Mouse (Mus musculus) forebrain, embryonic 12.5 days (tissue): ENCODE data around the gene Epb41l3. TPM values are rescaled to one million over a fixed set of nuclear protein-coding genes. Genes with fewer than 3 reads are reported as not detected.
A peak's percentile ranks its signal among the peaks of the same experiment; 100 is the strongest.

Source experiments
- ATAC-seq: fragments of 200-750 bp; cut with Nextera tagmentation; 2 replicates; pipeline ENCODE4 v1.8.0; 2017; ENCODE audit warnings: moderate TSS enrichment; ENCODE audit not compliant: low FRiP score
- H3K27ac ChIP-seq: fragments of 300-500 bp; sonication (generic); 2 replicates; pipeline ENCODE4 v1.5.1; 2016; ENCODE audit warnings: mild to moderate bottlenecking
- H3K27me3 ChIP-seq: fragments of 300-500 bp; sonication (generic); 2 replicates; pipeline ENCODE4 v1.6.1; 2016; ENCODE audit warnings: mild to moderate bottlenecking
- H3K36me3 ChIP-seq: fragments of 300-500 bp; sonication (generic); replicated peaks from 2 replicates; pipeline ENCODE4 v1.6.1; 2016; ENCODE audit warnings: mild to moderate bottlenecking
- H3K4me1 ChIP-seq: fragments of 300-500 bp; sonication (generic); 2 replicates; pipeline ENCODE4 v1.6.1; 2016
- H3K4me2 ChIP-seq: fragments of 300-500 bp; sonication (generic); 2 replicates; pipeline ENCODE4 v1.6.1; 2016; ENCODE audit warnings: mild to moderate bottlenecking, moderate library complexity
- H3K4me3 ChIP-seq: fragments of 300-500 bp; sonication (generic); replicated peaks from 2 replicates; pipeline ENCODE4 v1.5.1; 2016; ENCODE audit warnings: mild to moderate bottlenecking
- H3K9ac ChIP-seq: fragments of 300-500 bp; sonication (generic); 2 replicates; pipeline ENCODE4 v1.6.1; 2016; ENCODE audit warnings: mild to moderate bottlenecking
- H3K9me3 ChIP-seq: fragments of 300-500 bp; sonication (generic); 2 replicates; pipeline ENCODE4 v1.6.1; 2016
- WGBS: fragments of 180-500 bp; shearing (Covaris S2); methylation state at CpG from one replicate; pipeline ENCODE4 v1.1.7; 2016; 5-methylcytosine and 5-hydroxymethylcytosine counted together
- polyA plus RNA-seq: library from polyadenylated mRNA; unstranded; fragments of >200 nt; fragmentation: Nextera tagmentation; extraction: Ambion mirVana; gene quantifications from 2 replicates; pipeline ENCODE4 v1.2.1, GENCODE M21; 2016

Epb41l3 gene
- polyA plus RNA-seq = 74.3 and 74.7 TPM in 2 replicates

DNA sequence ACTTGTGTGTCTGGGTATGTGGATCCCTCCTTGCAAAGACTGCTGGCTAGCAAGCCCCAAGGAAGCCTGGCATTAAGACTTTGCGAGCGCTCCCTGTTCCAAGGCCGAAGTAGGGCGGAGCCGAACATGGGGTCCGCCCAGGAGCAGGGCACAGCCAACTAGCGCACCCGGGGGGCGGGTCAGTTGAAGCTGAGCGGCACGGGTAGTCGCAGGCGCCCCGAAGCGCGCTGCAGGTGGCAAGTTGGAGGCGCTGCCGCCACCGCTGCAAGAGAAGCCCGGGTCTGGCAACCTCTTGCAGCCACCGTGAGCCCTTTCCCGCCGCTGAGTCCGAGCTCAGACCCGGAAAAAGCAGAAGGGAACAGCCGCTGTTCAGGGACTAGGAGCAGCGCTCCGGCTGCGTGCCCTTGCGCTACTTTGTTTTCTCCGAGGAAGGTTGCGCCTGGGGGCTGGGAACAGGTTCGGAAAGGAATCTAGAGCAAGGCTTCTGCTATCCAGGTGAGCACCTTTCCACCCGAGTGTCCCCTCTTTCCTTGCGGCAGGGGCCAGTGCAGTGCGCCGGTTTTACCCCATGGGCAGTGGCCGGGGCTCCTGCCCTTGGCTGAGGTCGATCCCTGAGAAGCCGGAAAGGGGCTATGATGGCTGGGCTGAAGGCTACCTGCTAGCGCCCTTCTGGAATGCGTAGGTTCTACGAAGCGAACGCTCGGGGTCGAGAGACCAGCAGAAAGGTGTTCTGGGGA, at the start of gene Epb41l3:
Epb41l3 (plus strand) TSS at position 183 of the 737 bp plus-strand sequence.
- H3K27ac ChIP-seq = no peak within 1 kb of the TSS
- H3K36me3 ChIP-seq = no peaks in the 10 kb centered on the region
- H3K9ac ChIP-seq = peak within 1 kb of the TSS; percentile 57
- H3K4me2 ChIP-seq = peak within 1 kb of the TSS; percentile 100
- under 1% methylated on average over 47 of the region's 47 CpGs for WGBS
- H3K4me3 ChIP-seq = peak within 1 kb of the TSS; percentile 57
- peak; percentile 93 for ATAC-seq
- H3K9me3 ChIP-seq = no peaks in the 10 kb centered on the region
- H3K4me1 ChIP-seq = peaks cover 18% of the 10 kb centered on the region
- H3K27me3 ChIP-seq = peaks cover 51% of the 10 kb centered on the region

DNA sequence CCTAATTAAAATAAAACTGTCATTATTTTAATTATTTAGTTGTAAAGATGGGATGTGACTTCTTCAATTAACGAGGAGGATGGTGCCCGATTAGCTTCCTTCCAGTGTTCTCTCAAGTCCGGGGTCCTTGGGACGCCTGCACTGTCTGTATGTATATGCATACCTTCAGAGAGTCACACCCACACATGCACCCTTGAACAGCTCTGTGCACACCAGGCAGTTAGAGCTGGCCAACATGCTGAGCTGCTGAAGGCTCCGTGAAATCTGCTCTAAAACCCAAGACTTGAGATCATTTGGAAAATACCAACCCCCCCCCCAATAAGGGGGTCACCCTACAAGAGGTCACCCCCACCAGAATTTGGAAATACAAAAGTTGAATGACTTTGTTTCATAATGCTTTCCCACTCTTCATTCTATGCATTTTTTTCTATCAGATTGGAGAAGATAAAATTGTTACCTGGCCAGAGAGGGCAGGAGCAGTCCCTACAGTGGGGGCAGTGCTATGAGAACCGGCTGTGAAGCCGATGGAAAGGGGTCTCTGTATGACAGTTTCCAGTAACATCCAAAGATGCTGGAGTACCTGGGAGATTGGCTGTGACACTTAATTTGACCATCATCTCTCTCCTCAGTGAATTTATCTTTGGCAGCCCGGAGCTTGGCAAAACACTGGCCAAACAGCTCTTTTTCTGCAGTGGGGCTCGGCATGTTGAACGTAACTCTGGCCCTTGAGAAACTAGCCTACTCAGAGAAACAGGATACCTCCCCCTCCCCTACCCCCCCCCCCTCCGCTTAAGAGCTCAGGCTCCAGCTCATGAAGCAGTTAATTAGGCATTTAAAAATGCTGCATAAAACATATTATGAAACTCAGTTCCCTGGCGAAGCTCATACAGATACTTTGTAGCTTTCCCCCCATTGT, 36.5 kb upstream of the Epb41l3 start:
- Histone ChIP-seq H3K36me3 (no peaks in the 10 kb centered on the region), H3K4me2 (no peak overlapping the region), H3K27ac (no peak overlapping the region), H3K4me1 (no peaks in the 10 kb centered on the region), H3K27me3 (no peaks in the 10 kb centered on the region), H3K9me3 (no peaks in the 10 kb centered on the region), H3K9ac (no peak overlapping the region), H3K4me3 (no peak overlapping the region)
- no peak for ATAC-seq
- 79% methylated on average over 12 of the region's 12 CpGs for WGBS

DNA sequence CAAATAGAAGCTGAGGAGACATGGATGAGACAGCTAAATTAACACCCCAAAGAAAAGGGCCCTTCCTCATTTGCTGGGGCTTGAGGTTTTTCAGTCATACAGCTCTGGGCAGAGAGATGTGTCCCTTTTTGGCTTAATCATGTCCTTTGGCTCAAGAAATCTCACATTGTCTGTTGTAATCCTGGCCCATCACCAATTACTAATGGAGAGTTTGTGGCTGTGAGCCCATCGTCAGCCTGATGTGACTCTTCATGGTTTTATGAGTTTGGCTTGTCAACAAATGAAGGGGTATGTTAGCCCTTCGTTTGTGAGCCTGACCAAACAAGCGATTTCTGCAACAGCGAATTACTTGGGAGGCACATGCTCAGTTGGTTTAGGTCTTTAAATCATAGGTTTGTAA, 34.0 kb upstream of the Epb41l3 start:
- ATAC-seq = no peak
- H3K4me2 ChIP-seq = no peak overlapping the region
- no peak overlapping the region for H3K4me3 ChIP-seq
- no peaks in the 10 kb centered on the region for H3K36me3 ChIP-seq
- H3K27me3 ChIP-seq = no peaks in the 10 kb centered on the region
- H3K9ac ChIP-seq = no peak overlapping the region
- H3K27ac ChIP-seq = no peak overlapping the region
- WGBS = 80% methylated on average over 4 of the region's 4 CpGs
- H3K4me1 ChIP-seq = no peaks in the 10 kb centered on the region
- 0 out of 2 replicates have a peak, but pooled peaks cover 2% of the 10 kb centered on the region for H3K9me3 ChIP-seq

DNA sequence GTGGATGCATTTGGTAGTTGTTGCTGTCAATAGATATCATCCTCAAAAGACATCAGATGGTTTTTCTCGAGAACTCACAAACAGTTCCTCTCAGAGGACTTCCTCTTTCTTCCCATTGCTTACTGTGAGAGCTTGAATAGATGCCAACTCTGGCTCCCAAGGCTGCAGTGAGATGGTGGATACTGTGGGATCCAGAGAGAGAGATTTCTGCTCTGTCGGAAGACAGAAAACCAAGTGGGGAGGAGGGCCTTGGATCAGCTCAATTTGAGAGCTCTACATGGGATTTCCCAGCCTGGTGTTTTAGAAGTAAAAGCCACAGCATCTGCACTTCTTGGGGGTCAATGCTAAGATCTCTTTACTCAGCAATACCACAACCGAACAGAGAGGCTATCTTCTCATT, 26.7 kb upstream of the Epb41l3 start:
- ATAC-seq = no peak
- H3K4me1 ChIP-seq = no peaks in the 10 kb centered on the region
- WGBS = 91% methylated on average over 3 of the region's 3 CpGs
- H3K27me3 ChIP-seq = no peaks in the 10 kb centered on the region
- H3K4me2 ChIP-seq = no peak overlapping the region
- H3K27ac ChIP-seq = no peak overlapping the region
- no peak overlapping the region for H3K9ac ChIP-seq
- H3K4me3 ChIP-seq = no peak overlapping the region
- no peaks in the 10 kb centered on the region for H3K36me3 ChIP-seq
- H3K9me3 ChIP-seq = 0 out of 2 replicates have a peak, but pooled peaks cover 2% of the 10 kb centered on the region

DNA sequence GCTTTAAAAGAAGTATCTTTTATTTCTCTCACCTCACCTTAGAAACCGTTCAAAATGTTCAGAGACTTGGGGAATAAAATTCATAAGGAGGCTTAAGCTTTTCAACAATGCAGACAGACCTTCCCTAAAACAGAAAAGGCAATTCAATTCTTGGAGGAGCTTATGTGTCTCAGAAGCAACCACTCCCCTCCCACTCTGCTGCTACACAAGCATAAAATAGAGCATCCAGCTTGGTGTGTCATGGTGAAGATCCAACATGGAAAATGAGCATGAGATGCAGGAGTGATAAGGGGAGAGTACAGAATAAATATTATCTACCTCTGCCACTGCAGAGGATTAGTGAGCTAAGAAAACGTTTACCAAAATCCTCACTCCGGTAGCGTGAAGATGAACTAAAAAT, 21.5 kb upstream of the Epb41l3 start:
- Histone ChIP-seq H3K4me3 (no peak overlapping the region), H3K27ac (no peak overlapping the region), H3K27me3 (no peaks in the 10 kb centered on the region), H3K4me2 (no peak overlapping the region), H3K4me1 (no peaks in the 10 kb centered on the region), H3K9ac (no peak overlapping the region), H3K9me3 (no peaks in the 10 kb centered on the region), H3K36me3 (no peaks in the 10 kb centered on the region)
- ATAC-seq = no peak
- 85% methylated on average over 4 of the region's 4 CpGs for WGBS

DNA sequence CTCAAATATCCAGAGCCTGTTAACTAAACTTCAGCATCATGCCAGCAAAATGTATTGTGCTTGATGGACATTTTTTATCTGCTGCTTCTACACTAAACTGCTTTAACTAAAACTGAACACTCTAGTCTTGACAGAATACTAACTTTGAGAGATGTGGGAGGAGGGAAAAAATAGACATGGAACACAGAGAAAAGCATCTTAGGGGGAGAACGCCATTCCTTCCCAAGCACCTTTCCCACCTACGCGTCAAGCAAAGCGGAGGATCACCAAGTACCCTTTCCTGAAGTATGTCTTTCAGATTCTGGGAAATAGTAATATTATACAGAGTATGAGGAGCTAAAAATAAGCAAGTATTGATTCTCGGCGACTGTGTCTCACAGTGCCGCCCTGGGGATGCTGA, 15.7 kb upstream of the Epb41l3 start:
- no peak overlapping the region for H3K27ac ChIP-seq
- H3K9me3 ChIP-seq = no peaks in the 10 kb centered on the region
- H3K4me1 ChIP-seq = no peaks in the 10 kb centered on the region
- ATAC-seq = no peak
- 94% methylated on average over 7 of the region's 7 CpGs for WGBS
- H3K4me3 ChIP-seq = no peak overlapping the region
- no peaks in the 10 kb centered on the region for H3K27me3 ChIP-seq
- no peaks in the 10 kb centered on the region for H3K36me3 ChIP-seq
- H3K4me2 ChIP-seq = no peak overlapping the region
- no peak overlapping the region for H3K9ac ChIP-seq

DNA sequence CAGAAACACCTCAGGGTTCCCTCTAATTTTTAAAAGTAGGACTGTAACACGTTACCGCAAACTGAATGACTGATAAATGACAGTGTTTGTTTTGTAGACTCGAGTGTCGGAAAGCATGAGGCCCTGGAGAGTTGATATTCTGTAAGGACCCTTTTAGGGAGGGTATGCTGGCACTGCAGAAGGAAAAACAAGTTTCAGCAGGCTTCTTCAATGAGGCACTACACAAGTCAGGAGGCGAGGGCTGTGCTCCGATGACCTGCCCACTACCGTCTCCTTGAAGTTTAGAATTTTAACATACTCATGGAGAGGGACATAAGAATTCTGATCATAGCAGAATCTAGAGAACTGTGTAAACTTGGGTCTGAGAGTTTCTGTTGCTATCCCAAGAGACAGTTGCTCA, 15.1 kb upstream of the Epb41l3 start:
- no peak overlapping the region for H3K9ac ChIP-seq

DNA sequence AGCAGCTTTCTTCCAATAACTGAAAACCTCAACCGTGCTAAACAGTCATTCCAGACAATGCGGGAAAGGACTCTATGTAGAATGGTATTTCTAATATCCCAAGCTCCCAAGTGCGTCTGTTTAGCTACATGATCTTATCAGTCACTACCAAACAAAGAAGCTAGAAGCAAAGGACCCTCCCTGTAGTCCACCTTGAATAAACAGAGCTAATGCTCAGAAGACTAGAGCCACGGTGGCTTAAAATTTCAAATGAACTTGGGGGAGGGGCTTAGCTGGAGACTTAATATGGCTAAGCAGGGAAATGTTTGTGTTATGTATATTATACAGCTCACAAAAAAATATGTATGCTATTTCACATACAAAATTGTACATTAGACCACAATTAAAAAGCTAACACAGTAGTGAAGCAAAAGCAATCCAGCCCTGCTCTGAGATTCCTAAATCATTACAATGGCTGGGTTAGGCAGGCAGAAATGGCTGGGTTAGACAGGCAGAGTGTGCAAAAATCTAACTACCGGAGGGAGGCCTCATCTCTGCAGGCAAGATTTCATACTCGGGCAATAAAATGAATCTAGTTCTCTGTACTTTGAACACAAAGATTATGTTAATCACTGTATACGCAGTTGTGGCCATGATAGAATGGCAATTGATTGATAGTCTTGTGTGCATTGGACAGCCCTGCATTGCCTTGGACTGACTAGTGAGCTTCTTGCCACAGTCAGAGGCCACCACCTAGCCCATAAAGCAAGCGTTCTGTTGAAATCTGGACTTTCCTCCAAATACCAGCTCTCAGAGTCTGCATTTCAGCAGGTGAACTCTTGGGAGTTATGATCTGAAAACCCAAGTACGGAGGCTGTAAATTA, 13.4 kb upstream of the Epb41l3 start:
- Histone ChIP-seq H3K36me3 (no peaks in the 10 kb centered on the region), H3K9ac (no peak overlapping the region), H3K4me1 (no peaks in the 10 kb centered on the region), H3K4me2 (no peak overlapping the region), H3K9me3 (no peaks in the 10 kb centered on the region), H3K27ac (no peak overlapping the region), H3K27me3 (no peaks in the 10 kb centered on the region), H3K4me3 (no peak overlapping the region)
- 79% methylated on average over 9 of the region's 9 CpGs for WGBS
- ATAC-seq = no peak

More for the DNA sequence above, 15.1 kb upstream of the Epb41l3 start:
- H3K4me2 ChIP-seq = no peak overlapping the region
- no peak for ATAC-seq
- no peak overlapping the region for H3K4me3 ChIP-seq
- H3K4me1 ChIP-seq = no peaks in the 10 kb centered on the region
- WGBS = 89% methylated on average over 7 of the region's 7 CpGs
- no peak overlapping the region for H3K27ac ChIP-seq
- H3K36me3 ChIP-seq = no peaks in the 10 kb centered on the region
- H3K9me3 ChIP-seq = no peaks in the 10 kb centered on the region
- no peaks in the 10 kb centered on the region for H3K27me3 ChIP-seq

DNA sequence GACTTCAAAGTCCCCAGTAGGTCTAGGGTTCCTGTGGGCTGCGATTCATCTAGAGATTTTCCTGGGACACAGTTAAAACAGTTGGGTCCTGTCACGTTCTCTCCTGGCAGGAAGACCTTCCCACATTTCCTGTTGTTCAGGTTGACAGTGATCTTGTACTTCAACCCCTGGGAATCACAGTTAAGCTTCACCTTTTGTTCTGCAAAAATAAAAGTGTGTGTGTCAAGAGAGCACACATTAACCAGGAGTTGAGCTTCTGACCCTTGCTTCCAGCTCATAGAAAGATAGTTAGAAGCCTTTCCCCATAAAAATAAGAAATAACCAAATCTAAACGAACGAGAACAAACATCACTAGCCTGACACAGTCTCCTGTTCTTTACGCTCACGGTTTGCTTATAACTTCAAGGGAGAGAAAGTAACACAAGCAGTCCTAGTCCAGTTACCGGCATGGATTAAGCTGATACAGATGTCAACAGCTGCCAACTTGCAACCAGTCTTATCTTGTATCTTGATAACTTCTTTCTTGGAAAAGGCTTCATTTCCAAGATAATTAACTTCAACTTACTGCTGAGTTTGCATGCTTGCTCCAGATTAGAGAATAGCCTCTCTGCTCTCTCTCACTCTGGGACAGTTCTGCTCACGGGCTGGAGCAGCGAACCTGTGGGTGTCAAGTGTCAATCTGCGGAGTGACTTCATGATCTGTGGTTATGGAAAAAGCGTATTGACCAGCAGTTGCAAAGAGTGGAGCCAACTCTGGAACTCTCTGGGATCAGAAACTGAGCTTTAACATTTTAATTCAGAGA, 7.3 kb upstream of the Epb41l3 start:
- no peaks in the 10 kb centered on the region for H3K4me1 ChIP-seq
- no peaks in the 10 kb centered on the region for H3K9me3 ChIP-seq
- no peaks in the 10 kb centered on the region for H3K27me3 ChIP-seq
- no peak overlapping the region for H3K4me3 ChIP-seq
- no peak overlapping the region for H3K4me2 ChIP-seq
- H3K36me3 ChIP-seq = no peaks in the 10 kb centered on the region
- H3K9ac ChIP-seq = no peak overlapping the region
- H3K27ac ChIP-seq = no peak overlapping the region
- ATAC-seq = no peak
- 84% methylated on average over 11 of the region's 11 CpGs for WGBS

DNA sequence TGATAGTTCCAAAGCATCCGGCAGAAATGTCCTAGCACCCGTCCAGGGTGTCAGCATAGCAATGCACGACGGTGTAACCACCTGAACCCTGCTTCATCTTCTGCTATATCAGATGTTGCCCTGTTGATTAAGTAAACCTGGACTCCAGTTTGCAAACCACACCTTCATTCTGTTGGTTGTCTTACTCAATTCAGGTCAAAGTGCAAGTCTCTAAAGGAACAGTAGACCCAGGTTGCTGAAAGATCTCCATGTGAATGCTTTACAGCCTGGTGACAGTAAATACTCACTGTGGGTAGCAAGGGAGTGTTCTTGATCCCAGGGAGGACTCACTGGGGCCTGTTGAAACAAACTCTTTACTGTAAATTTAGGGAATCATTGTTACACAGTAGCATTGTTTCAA, 1.4 kb upstream of the Epb41l3 start:
- Histone ChIP-seq H3K27me3 (peaks cover 51% of the 10 kb centered on the region), H3K4me1 (peaks cover 18% of the 10 kb centered on the region), H3K4me3 (no peak overlapping the region), H3K4me2 (no peak overlapping the region), H3K9me3 (no peaks in the 10 kb centered on the region), H3K27ac (no peak overlapping the region), H3K36me3 (no peaks in the 10 kb centered on the region), H3K9ac (no peak overlapping the region)
- no peak for ATAC-seq
- WGBS = 90% methylated on average over 4 of the region's 4 CpGs

DNA sequence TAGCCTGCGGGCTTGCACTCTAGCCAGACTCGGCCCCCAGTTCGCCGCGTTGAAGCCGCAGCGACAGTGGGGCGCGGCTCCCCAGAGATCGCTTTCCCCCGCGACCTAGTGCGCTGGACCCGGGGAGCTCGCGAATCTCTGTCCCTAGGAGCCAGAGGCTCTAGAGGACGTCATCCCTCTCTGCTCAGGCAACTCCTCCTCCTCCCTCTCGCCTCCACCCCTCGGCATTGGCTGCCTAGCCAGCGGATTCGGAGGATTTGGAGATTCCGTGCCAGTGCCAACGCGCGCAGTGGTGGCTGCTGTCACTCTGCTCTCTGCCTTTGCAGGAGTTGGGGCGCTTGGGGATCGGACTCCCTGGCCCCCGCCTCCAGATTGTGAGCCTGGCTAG, 749 bp downstream of the Epb41l3 start:
- peak overlapping the region; percentile 57 for H3K4me3 ChIP-seq
- H3K27ac ChIP-seq = no peak overlapping the region
- H3K4me1 ChIP-seq = peaks cover 18% of the 10 kb centered on the region
- peak overlapping the region; percentile 100 for H3K4me2 ChIP-seq
- no peaks in the 10 kb centered on the region for H3K9me3 ChIP-seq
- peak overlapping the region; percentile 57 for H3K9ac ChIP-seq
- 0% methylated on average over 28 of the region's 28 CpGs for WGBS
- H3K27me3 ChIP-seq = peaks cover 51% of the 10 kb centered on the region
- peak; percentile 70 for ATAC-seq
- no peaks in the 10 kb centered on the region for H3K36me3 ChIP-seq
